Mouse (Mus musculus) splenic B cell, adult 2 months (primary cell): ENCODE measurements around the gene Pds5a.
"Not testable (repeated sequence)": the region's sequence is repeated elsewhere in the genome, so short reads cannot be mapped to it uniquely, and the experiment has no call there.

Experiments used
- DNase-seq: peaks from one replicate; pipeline ENCODE4 v3.0.0-alpha.2; 2011; ENCODE audit warnings: low read depth, low spot score
- H3K27me3 ChIP-seq: 2 replicates; pipeline ENCODE4 v1.6.1; 2012; ENCODE audit warnings: mild to moderate bottlenecking, low read length, moderate library complexity, mixed read lengths; ENCODE audit not compliant: control insufficient read depth, poor library complexity, insufficient read depth, severe bottlenecking
- H3K36me3 ChIP-seq: 2 replicates; pipeline ENCODE4 v1.6.1; 2012; ENCODE audit warnings: mild to moderate bottlenecking, low read length, moderate library complexity, mixed read lengths; ENCODE audit not compliant: control insufficient read depth, poor library complexity, insufficient read depth, severe bottlenecking

Gene Pds5a

DNA sequence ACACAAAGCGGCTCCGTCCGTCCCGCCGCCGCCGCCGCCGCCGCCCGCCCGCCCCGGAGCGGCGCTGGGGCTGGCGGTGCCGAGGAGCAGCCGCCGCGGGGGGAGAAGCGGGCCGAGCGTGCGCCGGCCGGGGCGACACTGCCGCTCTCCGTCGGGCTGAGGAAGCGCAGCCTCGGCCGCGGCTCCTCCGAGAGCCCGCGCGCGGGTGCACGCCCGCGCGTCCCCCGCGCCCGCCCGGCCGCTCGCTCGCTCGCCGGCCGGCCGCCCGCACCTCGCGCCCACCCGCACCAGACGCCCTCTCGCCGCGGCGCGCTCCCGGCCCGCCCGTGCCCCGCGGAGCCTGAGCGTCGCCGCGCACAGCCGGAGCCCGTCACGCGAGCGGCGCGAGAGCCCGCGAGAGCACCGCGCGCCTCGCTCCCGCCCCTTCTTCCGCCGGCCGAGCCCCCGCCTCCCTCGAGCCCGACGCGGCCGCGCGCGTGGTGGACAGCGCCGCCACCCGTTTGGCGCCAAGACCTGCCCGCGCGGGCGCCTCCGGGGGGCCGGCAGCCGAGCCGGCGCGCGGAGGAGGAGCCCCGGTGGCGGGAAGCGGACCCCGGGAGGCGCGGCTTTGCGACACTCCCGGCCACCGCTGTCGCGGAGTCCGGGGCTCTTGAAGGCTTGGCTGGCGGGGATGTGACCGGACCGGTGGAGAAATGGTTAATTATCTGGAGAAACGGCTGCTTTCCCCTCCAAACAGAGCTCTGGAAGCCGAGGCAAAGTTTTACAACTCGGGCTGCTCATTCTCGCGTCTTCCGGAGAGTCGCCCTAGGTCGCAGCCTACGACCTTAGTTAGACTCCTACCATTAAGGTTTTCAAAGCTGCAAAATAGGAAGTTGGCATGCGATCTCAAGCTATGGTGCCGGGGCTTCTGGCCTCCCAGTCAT lies at the start of gene Pds5a:
Pds5a (minus strand) TSS at position 438 of the 923 bp plus-strand sequence.
- Histone ChIP-seq H3K27me3 (no peaks in the 10 kb centered on the region), H3K36me3 (peaks cover 2% of the 10 kb centered on the region)
- DNase-seq, result peak; percentile 91

DNA sequence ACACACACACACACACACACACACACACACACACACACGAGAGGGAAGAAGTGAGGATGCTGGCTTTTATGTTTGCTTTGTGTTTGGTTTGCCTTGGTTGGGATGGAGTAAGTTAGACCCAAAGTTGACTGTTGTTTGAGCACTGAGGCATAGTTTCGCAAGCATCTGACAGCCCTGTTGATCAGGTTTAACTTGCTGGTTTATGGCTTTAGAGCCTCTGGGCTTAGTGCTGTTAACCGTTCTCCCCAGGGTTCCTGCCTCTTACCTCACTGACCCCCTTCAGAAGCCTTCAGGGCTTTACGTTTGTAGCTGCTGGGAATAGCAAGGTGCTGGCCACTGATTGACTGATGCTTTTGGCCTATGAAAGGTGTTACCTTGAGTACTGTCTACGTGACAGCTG lies 48.8 kb upstream of the Pds5a start:
- no peaks in the 10 kb centered on the region for H3K27me3 ChIP-seq
- DNase-seq, result no peak
- no peaks in the 10 kb centered on the region for H3K36me3 ChIP-seq

DNA sequence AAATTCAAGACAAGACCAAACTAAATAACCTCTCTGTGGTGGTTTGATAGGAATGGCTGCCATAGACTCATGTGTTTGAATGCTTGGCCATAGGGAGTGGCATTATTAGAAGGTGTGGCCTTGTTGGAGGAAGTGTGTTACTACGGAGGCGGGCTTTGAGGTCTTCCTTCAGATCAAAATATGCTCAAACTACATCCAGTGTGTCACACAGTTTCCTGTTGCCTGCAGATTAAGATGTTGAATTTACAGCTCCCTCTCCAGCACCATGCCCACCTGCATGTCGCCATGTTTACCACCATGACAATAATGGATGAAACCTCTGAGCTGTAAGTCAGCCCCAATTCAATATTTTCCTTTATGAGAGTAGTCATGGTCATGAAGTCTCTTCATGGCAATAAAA lies 41.3 kb upstream of the Pds5a start:
- Histone ChIP-seq H3K27me3 (no peaks in the 10 kb centered on the region), H3K36me3 (no peaks in the 10 kb centered on the region)
- no peak for DNase-seq

DNA sequence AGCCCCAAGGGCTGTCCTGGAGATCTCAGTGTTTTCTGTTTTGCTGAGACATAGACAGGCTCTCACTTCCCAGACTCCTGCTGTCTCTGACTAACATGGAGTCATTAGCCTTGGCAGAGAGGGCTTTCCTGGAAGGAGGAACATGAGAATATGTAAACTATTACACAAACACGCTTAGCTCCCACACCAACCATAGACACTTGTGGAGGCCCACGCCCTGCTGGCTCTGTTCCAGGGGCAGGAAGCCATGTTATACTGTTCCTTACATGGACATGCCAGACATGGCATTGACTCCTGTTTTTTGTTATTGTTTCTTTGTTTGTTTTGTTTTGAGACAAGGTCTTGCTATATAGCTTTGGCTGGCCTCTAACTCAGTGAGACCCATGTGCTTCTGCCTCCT lies 37.5 kb upstream of the Pds5a start:
- Histone ChIP-seq H3K36me3 (no peaks in the 10 kb centered on the region), H3K27me3 (no peaks in the 10 kb centered on the region)
- no peak for DNase-seq

DNA sequence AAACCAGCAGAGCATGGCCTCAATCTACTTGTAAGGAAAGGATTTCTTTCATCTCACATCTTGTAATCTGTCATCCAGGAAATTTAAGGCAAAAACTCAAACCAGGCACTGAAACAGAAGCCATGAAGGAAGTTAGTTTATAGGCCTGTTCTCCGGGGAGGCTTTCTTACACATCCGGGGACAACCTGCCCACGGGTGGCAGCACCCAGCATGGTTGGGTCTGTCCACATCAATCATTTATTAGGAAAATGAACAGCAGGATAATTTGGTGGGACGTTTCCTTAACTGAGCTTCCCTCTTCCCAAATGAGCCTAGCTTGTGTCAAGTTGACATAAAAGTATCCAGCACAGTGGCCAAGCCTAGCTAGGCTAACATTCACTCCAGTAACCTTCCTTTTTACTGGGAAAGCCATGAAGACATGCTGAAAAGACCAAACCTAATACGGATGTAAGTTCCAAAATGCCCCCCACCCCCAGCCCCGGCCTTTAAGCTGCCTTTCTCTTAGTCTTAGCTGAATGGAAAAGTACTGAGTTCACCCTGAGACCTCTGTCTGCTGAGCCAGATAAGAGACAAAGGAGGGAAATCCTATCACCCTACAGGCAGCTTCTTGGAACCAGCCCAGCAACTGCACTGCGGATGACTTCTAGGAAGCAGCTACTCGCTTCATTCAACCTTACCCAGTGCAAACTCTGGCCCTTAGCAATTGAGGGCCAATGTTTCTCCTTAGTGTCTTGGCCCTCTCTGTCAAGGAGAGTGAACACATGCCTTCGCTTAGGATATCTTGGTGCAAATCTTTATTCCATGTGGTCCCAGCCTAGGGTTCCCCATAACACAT lies 33.3 kb upstream of the Pds5a start:
- no peak for DNase-seq

DNA sequence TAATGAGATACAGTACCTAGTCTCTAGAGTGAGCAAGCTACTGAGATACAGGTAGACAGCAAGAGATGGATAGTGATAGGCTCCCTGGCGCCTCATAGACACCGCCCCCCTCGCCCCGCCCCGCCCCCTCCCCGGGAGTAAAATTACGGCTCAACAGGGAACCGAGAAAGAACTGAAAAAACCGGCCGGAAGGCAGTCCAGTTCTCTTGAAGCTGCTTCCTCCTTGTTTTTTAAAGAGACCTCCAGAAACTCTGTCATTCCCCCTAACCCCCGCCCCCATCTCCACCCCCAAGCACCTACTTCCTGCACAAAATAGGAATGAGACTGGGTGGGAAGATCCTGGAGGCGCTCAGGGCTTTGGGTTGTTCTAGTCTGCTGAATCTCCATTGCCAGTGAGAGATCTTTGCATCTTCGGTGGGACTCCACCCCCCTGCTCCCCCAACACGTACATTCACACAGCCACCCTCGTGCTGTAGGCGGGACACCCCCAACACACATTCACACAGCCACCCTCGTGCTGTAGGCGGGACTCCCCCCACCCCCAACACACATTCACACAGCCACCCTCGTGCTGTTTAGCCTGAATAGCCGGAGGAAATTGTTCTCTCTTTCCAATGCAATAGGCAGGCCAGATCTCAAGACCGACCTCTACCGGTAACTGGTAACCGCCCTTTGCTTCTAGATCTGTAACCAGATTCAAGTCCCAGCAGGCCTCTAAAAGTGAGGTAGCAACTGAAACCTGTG lies 26.4 kb upstream of the Pds5a start:
- no peaks in the 10 kb centered on the region for H3K36me3 ChIP-seq
- no peaks in the 10 kb centered on the region for H3K27me3 ChIP-seq
- DNase-seq, result peak; percentile 95

More for the DNA sequence above, 33.3 kb upstream of the Pds5a start:
- Histone ChIP-seq H3K36me3 (no peaks in the 10 kb centered on the region), H3K27me3 (no peaks in the 10 kb centered on the region)

DNA sequence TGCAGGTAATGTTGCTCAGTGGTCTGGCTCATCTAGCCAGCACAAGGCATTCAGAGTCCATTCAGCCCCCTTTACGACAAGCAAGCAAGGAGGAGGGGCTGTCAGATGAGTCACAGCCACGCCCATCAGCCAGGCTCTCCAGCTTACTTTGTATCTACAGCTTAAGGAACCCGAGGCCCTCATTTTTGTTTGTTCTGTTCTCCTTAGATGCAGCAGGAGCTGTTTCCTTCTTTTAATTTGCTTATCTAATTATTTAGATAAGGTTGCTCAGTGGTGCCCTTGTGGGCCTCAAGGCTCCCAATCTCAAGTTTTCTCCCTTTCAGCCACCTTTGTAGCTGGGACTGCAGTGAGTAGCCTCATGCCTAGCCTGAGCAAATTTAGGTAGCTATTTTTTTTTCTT lies 20.3 kb upstream of the Pds5a start:
- Histone ChIP-seq H3K36me3 (no peaks in the 10 kb centered on the region), H3K27me3 (no peaks in the 10 kb centered on the region)
- no peak for DNase-seq

DNA sequence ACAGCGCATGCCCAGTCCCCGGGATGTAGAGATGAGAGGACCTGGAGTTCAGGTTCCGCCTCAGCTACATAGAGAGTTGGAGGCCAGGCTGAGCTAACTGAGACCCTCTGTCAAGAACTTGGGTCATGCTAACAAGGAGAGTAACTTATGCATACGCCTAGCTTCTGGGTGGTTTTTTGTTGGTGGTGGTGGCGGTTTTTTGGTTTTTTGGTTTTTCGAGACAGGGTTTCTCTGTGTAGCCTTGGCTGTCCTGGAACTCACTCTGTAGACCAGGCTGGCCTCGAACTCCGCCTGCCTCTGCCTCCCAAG lies 19.8 kb upstream of the Pds5a start:
- not testable (repeated sequence) for H3K36me3 ChIP-seq, DNase-seq, H3K27me3 ChIP-seq

DNA sequence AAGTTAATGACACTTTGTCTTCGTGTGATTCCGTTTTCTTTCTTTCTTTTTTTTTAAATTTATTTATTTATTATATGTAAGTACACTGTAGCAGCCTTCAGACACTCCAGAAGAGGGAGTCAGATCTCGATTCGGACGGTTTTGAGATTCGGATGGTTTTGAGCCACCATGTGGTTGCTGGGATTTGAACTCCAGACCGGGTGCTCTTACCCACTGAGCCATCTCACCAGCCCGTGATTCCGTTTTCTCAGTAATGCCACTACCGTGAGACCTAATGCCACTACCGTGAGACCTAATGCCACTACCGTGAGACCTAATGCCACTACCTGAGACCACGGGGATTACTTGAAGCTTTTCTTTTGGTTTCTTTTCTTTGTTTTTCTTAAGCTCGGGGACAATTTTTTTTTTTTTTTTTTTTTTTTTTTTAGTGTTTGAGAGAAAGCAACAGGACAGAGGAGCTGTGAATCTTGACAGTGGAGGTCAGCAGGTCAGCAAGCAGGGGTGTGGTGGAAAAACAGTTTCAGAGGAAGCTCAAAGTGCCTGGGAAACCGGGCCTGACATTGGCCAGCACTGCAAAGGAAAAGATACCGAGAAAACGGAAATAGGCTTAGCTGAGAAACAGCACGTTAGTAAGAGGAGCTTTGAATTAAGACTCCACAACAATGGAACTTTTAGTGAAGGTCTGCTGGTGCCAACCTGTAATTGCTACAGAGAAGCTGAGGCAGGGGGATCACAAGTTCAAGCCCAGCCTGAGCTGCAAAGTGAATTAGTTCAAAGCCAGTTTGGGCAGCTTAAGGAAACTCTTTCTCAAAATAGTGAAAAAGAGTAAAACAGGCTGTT lies 19.2 kb upstream of the Pds5a start:
- H3K27me3 ChIP-seq, result no peaks in the 10 kb centered on the region
- no peaks in the 10 kb centered on the region for H3K36me3 ChIP-seq
- no peak for DNase-seq

DNA sequence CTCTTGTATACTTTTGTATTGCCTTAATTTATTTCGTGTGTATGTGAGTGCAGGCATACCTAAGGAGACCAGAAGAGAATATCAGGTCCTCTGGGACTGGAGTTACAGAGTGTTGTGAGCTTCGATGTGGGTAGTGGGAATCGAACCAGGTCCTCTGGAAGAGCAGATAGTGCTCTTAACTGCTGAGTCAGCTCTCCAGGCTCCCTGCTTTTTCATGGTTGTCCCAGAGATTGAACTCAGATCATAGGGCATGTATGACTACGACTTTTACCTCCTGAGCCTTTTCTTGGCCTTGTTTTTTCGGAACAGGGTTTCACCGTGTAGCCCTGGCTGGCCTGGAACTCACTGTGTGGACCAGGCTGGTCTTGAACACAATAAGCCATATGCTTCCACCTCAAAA lies 17.0 kb upstream of the Pds5a start:
- Histone ChIP-seq H3K27me3 (no peaks in the 10 kb centered on the region), H3K36me3 (no peaks in the 10 kb centered on the region)
- DNase-seq, result no peak

DNA sequence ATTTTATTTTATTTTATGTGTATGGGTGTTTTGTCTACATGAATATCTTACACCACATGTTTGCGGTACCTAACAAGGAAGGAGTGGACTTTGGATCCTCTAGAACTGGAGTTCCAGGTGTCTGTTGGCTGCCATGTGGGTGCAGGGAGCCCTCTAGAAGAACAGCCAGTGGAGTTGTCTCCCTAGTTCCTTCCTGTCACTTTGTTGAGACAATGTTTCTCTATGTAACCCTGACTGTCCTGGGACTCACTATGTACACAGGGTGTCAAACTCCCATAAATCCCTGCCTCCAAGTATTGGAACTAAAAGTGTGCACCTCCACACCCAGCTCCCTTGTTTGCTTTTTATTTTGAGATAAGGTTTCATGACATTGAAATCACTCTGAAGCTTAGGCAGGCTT lies 13.4 kb upstream of the Pds5a start:
- no peaks in the 10 kb centered on the region for H3K36me3 ChIP-seq
- no peaks in the 10 kb centered on the region for H3K27me3 ChIP-seq
- no peak for DNase-seq

DNA sequence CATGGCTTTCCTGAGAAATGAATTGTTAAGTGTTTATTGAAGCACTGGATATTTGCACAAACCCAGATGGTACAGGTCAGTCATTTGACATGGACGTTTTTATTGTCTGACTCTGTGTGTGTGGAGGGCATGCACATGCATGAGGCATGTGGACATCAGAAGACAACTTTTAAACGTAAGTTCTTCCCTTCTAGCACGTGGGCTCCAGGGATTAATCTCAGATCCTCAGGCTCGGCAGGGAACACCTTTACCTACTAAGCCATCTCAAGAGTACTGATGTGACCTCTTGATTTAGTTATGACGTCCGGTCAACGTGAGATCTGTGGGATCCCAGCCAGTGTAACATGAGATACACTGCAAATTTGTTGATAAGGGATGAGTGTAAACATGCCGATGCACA lies 12.2 kb upstream of the Pds5a start:
- DNase-seq, result no peak
- Histone ChIP-seq H3K36me3 (no peaks in the 10 kb centered on the region), H3K27me3 (no peaks in the 10 kb centered on the region)

DNA sequence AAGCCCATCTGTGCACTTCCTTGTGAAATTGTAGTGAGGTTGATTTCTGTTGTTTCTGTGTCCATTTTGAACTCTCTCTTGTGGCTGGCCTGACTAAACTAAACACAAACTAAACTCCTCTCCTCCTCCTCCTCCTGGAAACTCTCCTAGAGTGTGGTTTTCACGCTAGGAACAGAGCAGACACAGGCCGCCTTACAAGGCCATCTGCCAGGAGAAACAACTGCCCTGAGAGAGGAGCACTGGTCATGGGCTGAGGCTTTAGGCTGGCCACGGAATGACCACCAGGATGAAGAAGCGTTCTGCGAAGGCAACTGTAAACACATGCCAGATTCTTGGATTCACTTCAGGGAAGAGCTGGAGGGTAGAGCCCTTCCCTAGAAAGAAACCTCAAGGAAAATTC lies 8.9 kb upstream of the Pds5a start:
- Histone ChIP-seq H3K27me3 (no peaks in the 10 kb centered on the region), H3K36me3 (no peaks in the 10 kb centered on the region)
- DNase-seq, result no peak

DNA sequence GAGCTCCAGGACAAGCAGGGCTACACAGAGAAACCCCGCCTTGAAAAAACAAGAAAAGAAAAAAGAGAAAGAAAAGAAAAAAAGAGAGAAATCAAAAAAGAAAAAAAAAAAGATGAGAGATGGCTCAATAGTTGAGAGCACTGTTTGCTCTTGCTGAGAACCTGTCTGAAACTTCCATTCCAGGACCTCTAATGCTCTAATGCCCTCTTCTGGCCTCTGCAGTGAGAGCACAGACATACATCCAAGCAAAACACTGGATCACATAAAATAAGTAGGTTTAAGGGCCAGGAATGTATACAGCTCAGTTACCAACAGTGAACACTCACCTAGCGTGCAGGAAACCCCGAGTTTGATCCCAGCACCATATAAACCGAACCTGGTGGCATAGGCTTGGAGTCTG lies 8.1 kb upstream of the Pds5a start:
- peak; percentile 22 for DNase-seq
- Histone ChIP-seq H3K27me3 (no peaks in the 10 kb centered on the region), H3K36me3 (no peaks in the 10 kb centered on the region; the same call in 1 of the 2 replicates)
